Mouse (Mus musculus): ENCODE measurements around the gene C1qbp. TPM values are rescaled to one million over a fixed set of nuclear protein-coding genes. Genes with fewer than 3 reads are reported as not detected.

Gene C1qbp
- 286 and 311 TPM in 2 replicates for polyA plus RNA-seq (2015; fragmentation: Nextera tagmentation; extraction: Ambion mirVana)

DNA sequence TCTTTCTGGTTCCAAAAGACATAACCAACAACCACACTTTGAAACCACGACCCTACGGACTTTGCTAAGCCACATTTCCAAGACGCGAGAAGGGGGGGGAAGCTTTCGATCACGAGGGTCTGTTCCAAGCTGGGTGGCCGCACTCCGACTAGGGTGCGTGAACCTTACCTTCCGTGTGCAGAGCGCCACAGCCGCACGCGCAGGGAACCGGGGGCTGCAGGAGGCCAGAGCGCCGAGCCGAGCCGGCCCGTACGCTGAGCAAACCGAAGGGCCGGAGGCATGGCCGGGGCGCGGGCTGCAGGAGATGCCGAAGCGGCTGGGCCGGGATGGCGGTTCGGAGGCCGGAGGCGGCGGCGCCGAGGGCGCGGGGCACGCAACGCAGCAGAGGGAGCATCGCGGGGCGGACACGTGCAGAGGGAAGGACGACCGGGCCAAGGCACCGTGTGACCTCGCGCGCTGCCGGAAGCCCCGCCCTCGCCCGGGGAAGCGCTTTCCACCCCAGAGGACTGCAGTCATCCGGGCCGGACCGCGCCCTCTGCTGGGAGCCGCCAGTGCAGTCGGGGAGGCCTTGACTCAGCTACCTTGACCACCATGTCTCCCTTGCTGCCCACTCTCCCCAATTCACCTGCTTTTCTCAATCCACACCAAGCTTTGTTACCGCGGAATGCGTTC lies at the start of gene C1qbp:
Gene C1qbp (minus strand): TSS at position 470 of the 672 bp plus-strand sequence.
- Histone ChIP-seq H3K9ac (peak within 1 kb of the TSS; percentile 97), H3K27ac (peak within 1 kb of the TSS; percentile 82), H3K4me3 (replicated peaks) (peak within 1 kb of the TSS; percentile 100), H3K4me1 (peaks cover 15% of the 10 kb centered on the region), H3K27me3 (no peaks in the 10 kb centered on the region), H3K36me3 (peaks cover 73% of the 10 kb centered on the region), H3K9me3 (replicated peaks) (no peaks in the 10 kb centered on the region), H3K4me2 (peak within 1 kb of the TSS; percentile 78)
- ATAC-seq (replicated peaks; ENCODE audit: low FRiP score) = peak; percentile 95
- WGBS = under 1% methylated on average over 61 of the region's 64 CpGs

DNA sequence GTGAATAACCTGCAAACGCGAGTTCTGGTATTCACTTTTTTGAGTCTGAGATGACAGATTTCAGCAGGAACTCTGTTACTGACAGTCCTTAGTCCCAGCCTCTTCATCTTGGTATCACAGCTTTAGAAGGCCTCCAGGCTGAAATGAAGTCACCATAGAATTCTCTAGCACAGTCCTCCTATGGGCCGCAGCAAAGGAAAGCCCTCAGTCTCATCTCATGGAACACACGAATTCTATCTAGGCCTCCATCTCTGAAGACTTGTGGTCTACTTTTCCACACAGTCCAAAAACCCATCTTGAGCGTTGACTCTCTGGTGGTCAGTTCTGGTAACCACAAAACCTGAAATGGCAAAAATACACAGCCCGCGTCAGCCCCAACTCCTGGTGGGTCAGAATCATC lies 49.2 kb upstream of the C1qbp start:
- 60% methylated on average over 7 of the region's 7 CpGs for WGBS

DNA sequence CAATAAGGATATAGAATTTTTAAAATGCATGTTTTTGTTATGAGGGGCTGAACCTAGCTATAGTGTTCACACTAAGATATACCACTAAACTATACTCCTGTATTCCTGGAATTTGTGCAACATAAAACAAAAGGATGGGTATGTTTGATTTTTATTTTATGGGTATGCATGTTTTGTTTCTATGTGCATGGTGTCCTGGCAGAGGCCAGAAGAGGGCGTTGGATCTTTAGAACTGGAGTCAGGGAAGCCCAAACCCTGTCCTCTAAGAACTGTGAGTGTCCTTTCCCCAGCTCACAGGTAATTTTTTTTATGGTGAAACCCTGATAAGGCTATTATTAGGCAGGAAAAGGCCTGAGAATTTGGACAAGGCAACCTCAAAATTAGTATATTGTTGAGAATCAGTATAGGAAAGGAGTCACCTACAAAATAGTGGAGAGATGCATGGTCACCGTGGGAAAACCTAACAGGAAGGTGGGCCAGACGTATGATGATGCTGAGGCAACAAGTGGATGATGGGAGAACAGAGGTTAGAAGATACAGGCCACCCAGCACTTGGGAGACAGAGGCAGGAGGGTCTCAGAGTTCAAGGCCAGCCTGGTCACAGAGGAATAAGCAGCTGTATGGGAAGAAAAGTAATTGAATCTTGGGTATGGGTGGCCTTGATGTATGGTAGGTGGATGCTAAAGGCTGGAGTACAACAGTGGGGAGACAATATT lies 46.7 kb upstream of the C1qbp start:
- Histone ChIP-seq H3K4me1 (peaks cover 23% of the 10 kb centered on the region), H3K9ac (no peak overlapping the region), H3K27me3 (no peaks in the 10 kb centered on the region), H3K27ac (no peak overlapping the region), H3K36me3 (peaks cover 39% of the 10 kb centered on the region), H3K9me3 (replicated peaks) (no peaks in the 10 kb centered on the region), H3K4me3 (replicated peaks) (no peak overlapping the region), H3K4me2 (no peak overlapping the region)
- 76% methylated on average over 3 of the region's 3 CpGs for WGBS
- no peak for ATAC-seq (replicated peaks; ENCODE audit: low FRiP score)

More for the DNA sequence above, 49.2 kb upstream of the C1qbp start:
- Histone ChIP-seq H3K27ac (no peak overlapping the region), H3K4me3 (replicated peaks) (peak overlapping the region; percentile 60), H3K4me2 (peak overlapping the region; percentile 89), H3K9ac (peak overlapping the region; percentile 57), H3K27me3 (no peaks in the 10 kb centered on the region), H3K4me1 (peaks cover 23% of the 10 kb centered on the region), H3K36me3 (peaks cover 14% of the 10 kb centered on the region), H3K9me3 (replicated peaks) (no peaks in the 10 kb centered on the region)
- ATAC-seq (replicated peaks; ENCODE audit: low FRiP score) = no peak

- Histone ChIP-seq H3K27me3 (no peaks in the 10 kb centered on the region), H3K4me2 (no peak overlapping the region), H3K4me1 (peaks cover 17% of the 10 kb centered on the region; the same call in 1 of the 2 replicates), H3K4me3 (replicated peaks) (no peak overlapping the region), H3K36me3 (peaks cover 50% of the 10 kb centered on the region), H3K27ac (no peak overlapping the region), H3K9me3 (replicated peaks) (no peaks in the 10 kb centered on the region), H3K9ac (no peak overlapping the region)
- no peak for ATAC-seq (replicated peaks; ENCODE audit: low FRiP score)
- whole genome bisulfite sequencing = 75% methylated on average over 3 of the region's 3 CpGs
Measured at GRCm38 (mm10) chr11:71028280-71028679, 45.5 kb upstream of the C1qbp start.

DNA sequence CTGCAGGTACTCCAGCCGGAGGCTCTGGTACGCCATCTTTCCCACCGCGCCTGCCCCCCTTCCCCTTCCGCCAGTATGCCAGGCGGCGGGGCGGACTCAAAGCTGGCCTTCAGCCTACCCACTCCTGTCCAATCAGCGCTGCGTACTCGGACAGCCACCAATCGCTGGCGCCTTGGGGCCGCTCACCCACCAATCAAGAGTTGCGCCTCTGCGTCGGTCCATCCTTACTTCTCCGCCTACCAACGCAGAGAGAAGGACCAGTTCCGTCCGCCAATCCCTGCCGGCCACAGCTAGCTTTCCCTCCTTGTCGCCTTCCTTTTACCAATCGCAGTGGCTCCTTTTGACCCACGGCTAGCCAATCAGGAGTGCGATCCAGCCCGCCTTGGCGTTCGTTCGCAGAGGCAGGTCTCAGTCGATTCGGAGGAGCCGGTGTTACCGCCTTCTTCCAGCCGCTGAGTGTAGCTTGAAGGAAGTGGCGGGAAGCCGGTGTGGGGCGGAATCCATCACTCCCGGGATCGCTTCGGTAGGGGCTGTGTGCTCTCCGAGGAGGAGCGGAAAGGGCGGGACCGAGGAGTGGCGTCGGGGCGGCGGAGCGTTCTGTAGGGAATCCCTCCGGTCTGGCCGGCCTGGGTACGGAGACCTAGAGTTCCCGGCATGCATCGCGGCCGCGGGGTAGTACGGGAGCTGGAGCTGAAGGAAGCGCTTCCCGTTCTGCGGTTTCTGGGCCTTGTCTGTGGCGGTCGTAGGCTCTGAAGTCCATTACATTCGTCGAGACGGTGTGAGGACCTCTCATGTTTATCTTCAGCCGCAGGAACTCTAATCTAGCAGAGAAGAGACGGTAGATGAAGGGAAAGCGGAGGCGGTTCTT lies 36.6 kb upstream of the C1qbp start, which contains the start of the genes Mis12 and Derl2:
Gene Mis12 (plus strand): TSS at position 411 of the 868 bp plus-strand sequence.
Gene Derl2 (minus strand): TSS at position 641 of the 868 bp plus-strand sequence.
- under 1% methylated on average over 71 of the region's 71 CpGs for WGBS
- H3K36me3 ChIP-seq = peaks cover 28% of the 10 kb centered on the region
- H3K27me3 ChIP-seq = no peaks in the 10 kb centered on the region
- H3K4me1 ChIP-seq = peaks cover 35% of the 10 kb centered on the region
- H3K27ac ChIP-seq = peak within 1 kb of the TSS; percentile 97
- H3K9me3 ChIP-seq (replicated peaks) = no peaks in the 10 kb centered on the region
- ATAC-seq (replicated peaks; ENCODE audit: low FRiP score) = peak; percentile 100
- peak within 1 kb of the TSS; percentile 91 for H3K9ac ChIP-seq
- H3K4me2 ChIP-seq = peak within 1 kb of the TSS; percentile 70
- H3K4me3 ChIP-seq (replicated peaks) = peak within 1 kb of the TSS; percentile 96

DNA sequence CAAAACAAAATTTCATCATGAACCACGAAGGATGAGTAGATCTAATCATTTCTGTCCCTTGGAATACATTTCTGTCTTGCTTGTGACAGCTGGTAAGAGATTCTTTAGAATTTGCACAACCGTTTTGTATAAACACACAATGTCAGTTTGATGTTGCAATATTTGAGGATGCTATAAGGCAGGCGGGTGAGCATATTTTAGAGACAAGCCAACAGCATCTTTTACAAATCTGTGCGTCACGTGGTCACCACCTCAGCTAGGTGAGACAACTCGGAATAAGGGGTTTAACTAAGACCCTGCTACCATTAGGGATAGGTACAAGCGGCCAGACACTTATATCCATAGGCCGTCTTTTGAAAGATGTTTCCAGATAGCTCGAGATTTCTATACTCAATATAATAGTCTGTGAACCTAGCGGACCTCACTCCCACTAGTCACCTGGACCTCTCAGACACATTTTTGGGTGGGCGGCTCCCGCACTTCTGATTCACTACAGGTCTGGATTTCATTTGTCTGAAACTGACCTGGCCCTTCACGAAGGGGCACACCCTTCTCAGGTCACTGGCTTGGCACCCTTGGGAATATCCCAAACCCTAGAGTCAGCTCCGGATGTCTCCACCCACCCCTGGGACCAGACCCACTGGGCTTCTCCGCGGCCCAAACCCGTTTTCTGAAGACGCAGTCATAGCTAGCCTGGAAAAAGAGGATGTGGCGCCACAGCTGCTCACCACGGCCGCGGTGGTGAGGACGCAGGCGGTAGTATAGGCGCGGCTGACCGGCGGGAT lies 35.8 kb upstream of the C1qbp start:
- Histone ChIP-seq H3K9me3 (replicated peaks) (no peaks in the 10 kb centered on the region), H3K27ac (peak overlapping the region; percentile 80), H3K27me3 (no peaks in the 10 kb centered on the region), H3K4me3 (replicated peaks) (peak overlapping the region; percentile 96), H3K4me2 (peak overlapping the region; percentile 64), H3K4me1 (peaks cover 35% of the 10 kb centered on the region), H3K36me3 (peaks cover 29% of the 10 kb centered on the region), H3K9ac (peak overlapping the region; percentile 91)
- ATAC-seq (replicated peaks; ENCODE audit: low FRiP score) = peak; percentile 22; the same call in 1 of the 2 replicates
- WGBS = 6% methylated on average over 28 of the region's 28 CpGs

- ATAC-seq (replicated peaks; ENCODE audit: low FRiP score) = no peak
- Histone ChIP-seq H3K36me3 (peaks cover 28% of the 10 kb centered on the region), H3K27me3 (no peaks in the 10 kb centered on the region), H3K4me1 (peaks cover 32% of the 10 kb centered on the region), H3K4me3 (replicated peaks) (no peak overlapping the region), H3K9ac (no peak overlapping the region), H3K4me2 (no peak overlapping the region), H3K9me3 (replicated peaks) (no peaks in the 10 kb centered on the region), H3K27ac (no peak overlapping the region)
- WGBS = 87% methylated on average over 1 of the region's 1 CpGs
Measured at GRCm38 (mm10) chr11:71017051-71017450, 34.2 kb upstream of the C1qbp start.

DNA sequence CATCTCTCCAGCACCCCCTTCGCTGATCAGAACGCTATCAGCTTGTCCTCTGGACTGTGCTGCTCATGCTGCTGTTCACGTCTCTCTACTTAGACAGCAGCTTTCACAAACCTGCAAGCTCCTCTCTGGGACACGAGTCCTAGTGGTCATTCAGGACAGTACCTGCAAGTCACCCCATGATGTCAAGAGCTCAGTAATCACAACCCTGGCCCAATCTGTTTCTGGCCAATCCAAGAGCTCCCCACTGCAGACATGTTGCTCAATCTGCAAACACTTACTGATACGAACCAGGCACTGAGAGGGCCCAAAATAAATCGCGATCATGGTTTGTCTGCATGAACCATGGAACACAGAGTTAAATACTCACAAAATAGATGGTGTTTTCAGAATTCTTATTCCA lies 29.9 kb upstream of the C1qbp start:
- H3K9ac ChIP-seq = no peak overlapping the region
- no peak overlapping the region for H3K4me3 ChIP-seq (replicated peaks)
- peaks cover 10% of the 10 kb centered on the region for H3K4me1 ChIP-seq
- WGBS = 91% methylated on average over 7 of the region's 7 CpGs
- H3K27me3 ChIP-seq = no peaks in the 10 kb centered on the region
- ATAC-seq (replicated peaks; ENCODE audit: low FRiP score) = no peak
- no peaks in the 10 kb centered on the region for H3K9me3 ChIP-seq (replicated peaks)
- peaks cover 61% of the 10 kb centered on the region for H3K36me3 ChIP-seq
- no peak overlapping the region for H3K27ac ChIP-seq
- H3K4me2 ChIP-seq = no peak overlapping the region

DNA sequence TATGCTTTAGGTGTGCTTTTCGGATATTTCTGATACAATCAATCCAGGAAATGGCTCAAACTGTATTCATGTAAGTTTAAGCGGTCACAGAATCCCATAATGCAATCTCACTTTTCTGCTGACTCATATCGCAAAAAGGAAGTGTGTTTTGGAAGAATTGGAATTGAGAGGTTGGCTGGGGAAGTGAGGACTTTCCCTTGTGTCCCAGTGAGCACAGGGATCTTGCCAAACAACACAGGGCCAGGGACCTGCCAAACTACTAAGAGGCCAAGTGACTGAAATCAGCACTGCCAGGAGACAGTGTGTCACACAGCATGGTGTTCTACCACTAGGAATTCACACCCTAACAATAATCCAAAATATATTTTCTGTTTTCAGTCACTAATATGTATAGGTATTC lies 25.5 kb upstream of the C1qbp start:
- Histone ChIP-seq H3K9ac (no peak overlapping the region), H3K4me1 (peaks cover 6% of the 10 kb centered on the region), H3K36me3 (peaks cover 57% of the 10 kb centered on the region), H3K27ac (no peak overlapping the region), H3K4me3 (replicated peaks) (no peak overlapping the region), H3K9me3 (replicated peaks) (no peaks in the 10 kb centered on the region), H3K4me2 (no peak overlapping the region), H3K27me3 (no peaks in the 10 kb centered on the region)
- WGBS = 80% methylated on average over 3 of the region's 3 CpGs
- no peak for ATAC-seq (replicated peaks; ENCODE audit: low FRiP score)

DNA sequence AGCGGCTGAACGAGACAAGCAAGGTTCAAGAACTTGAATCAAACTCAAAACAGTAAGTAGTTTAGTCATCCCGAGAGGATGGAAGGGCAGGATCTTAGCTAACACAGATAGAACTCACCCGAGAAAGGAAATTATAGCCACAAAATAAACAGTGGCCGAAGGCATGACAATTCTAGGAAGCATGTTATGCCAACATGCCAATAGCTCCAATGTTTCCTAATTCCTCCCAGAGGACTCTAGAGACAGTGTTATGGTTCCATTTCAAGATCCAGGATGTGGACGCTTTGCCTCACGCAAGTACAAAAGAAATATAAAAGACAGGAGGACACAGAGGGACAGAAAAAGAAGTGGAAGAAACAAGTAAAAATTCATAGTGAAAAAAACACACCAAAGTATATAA lies 25.0 kb upstream of the C1qbp start:
- Histone ChIP-seq H3K4me3 (replicated peaks) (no peak overlapping the region), H3K36me3 (peaks cover 54% of the 10 kb centered on the region), H3K9me3 (replicated peaks) (no peaks in the 10 kb centered on the region), H3K4me2 (no peak overlapping the region), H3K9ac (no peak overlapping the region), H3K27ac (no peak overlapping the region), H3K4me1 (peaks cover 11% of the 10 kb centered on the region), H3K27me3 (no peaks in the 10 kb centered on the region)
- WGBS = 80% methylated on average over 7 of the region's 7 CpGs
- no peak for ATAC-seq (replicated peaks; ENCODE audit: low FRiP score)

DNA sequence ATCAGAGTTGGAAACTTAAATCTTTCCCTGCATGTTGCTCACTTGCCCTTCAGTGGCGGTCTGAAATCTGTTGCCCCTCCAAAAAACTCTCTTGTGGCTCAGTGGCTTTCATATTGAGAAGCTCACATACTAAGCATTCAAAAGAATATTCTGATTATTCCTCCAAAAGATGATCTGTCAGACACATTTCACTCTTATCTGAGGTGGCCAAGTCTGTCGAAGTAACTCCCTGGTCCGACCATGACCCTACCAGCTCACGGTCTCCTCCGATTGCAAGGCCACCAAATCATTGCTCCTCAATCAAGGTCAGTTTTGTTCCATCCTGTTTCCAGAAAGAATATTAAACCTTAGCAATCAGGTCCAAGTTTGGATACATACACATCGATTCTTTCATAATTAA lies 24.2 kb upstream of the C1qbp start:
- no peak for ATAC-seq (replicated peaks; ENCODE audit: low FRiP score)
- no peak overlapping the region for H3K9ac ChIP-seq

More for the DNA sequence above, 24.2 kb upstream of the C1qbp start:
- Histone ChIP-seq H3K36me3 (peaks cover 46% of the 10 kb centered on the region), H3K4me3 (replicated peaks) (no peak overlapping the region), H3K27ac (no peak overlapping the region), H3K9me3 (replicated peaks) (no peaks in the 10 kb centered on the region), H3K27me3 (no peaks in the 10 kb centered on the region), H3K4me2 (no peak overlapping the region), H3K4me1 (peaks cover 16% of the 10 kb centered on the region)
- WGBS = 94% methylated on average over 6 of the region's 6 CpGs

Data from kidney, embryonic 15.5 days (tissue).